Mouse (Mus musculus): ENCODE results near the gene Msl2. TPM values are rescaled to one million over a fixed set of nuclear protein-coding genes. Genes with fewer than 3 reads are reported as not detected.

The Msl2 gene
- polyA plus RNA-seq, 1 experiment from 2014 or later: 5.8 TPM

- no peak overlapping the region for H3K27ac ChIP-seq
- no peak overlapping the region for H3K4me3 ChIP-seq
- no peaks in the 10 kb centered on the region for H3K4me1 ChIP-seq
- H3K36me3 ChIP-seq: no peaks in the 10 kb centered on the region
- no peaks in the 10 kb centered on the region for H3K9me3 ChIP-seq (replicated peaks)
- 80% methylated on average over 14 of the region's 14 CpGs for WGBS
- H3K27me3 ChIP-seq (ENCODE audit: low read depth, poor library complexity, severe bottlenecking): no peaks in the 10 kb centered on the region
- no peak for DNase-seq (ENCODE audit: low spot score)
Measured at GRCm38 (mm10) chr9:101053279-101053678, 20.6 kb upstream of the Msl2 start.

- H3K4me1 ChIP-seq: 0 out of 2 replicates have a peak, but pooled peaks cover 3% of the 10 kb centered on the region
- DNase-seq (ENCODE audit: low spot score): no peak
- no peaks in the 10 kb centered on the region for H3K36me3 ChIP-seq
- no peak overlapping the region for H3K27ac ChIP-seq
- no peaks in the 10 kb centered on the region for H3K27me3 ChIP-seq (ENCODE audit: low read depth, poor library complexity, severe bottlenecking)
- H3K9me3 ChIP-seq (replicated peaks): 0 out of 2 replicates have a peak, but pooled peaks cover 2% of the 10 kb centered on the region
- WGBS: 91% methylated on average over 4 of the region's 4 CpGs
- H3K4me3 ChIP-seq: no peak overlapping the region
Measured at GRCm38 (mm10) chr9:101057156-101057555, 16.7 kb upstream of the Msl2 start.

DNA sequence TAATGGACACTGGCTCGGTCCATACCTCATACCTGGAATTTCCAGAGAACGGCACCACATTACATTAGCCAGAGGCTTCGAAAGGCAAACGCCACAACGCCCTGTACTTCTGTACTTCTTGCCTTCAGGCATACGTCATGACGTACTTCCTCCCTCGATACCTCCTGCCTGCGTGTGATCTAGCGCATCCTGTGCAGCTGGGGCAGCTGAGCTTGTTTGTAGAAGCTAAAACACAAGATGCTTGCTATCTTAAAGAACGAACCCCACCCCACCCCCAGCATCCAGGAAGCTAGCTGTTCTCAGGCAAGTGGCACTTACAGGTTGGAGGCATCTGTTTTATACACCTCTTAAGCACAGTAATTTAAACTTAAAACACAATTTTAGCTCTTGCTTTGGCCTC is 12.9 kb upstream of the Msl2 start:
- 0 out of 2 replicates have a peak, but pooled peaks cover 3% of the 10 kb centered on the region for H3K4me1 ChIP-seq
- DNase-seq (ENCODE audit: low spot score): no peak
- H3K27ac ChIP-seq: no peak overlapping the region
- no peaks in the 10 kb centered on the region for H3K27me3 ChIP-seq (ENCODE audit: low read depth, poor library complexity, severe bottlenecking)
- H3K4me3 ChIP-seq: no peak overlapping the region
- H3K9me3 ChIP-seq (replicated peaks): 0 out of 2 replicates have a peak, but pooled peaks cover 2% of the 10 kb centered on the region
- WGBS: 84% methylated on average over 11 of the region's 11 CpGs
- no peaks in the 10 kb centered on the region for H3K36me3 ChIP-seq

GRCm38 (mm10) chr9:101062253-101062780 is 11.6 kb upstream of the Msl2 start:
- Histone ChIP-seq H3K4me3 (no peak overlapping the region), H3K36me3 (no peaks in the 10 kb centered on the region), H3K9me3 (replicated peaks) (0 out of 2 replicates have a peak, but pooled peaks cover 2% of the 10 kb centered on the region), H3K27ac (no peak overlapping the region), H3K4me1 (0 out of 2 replicates have a peak, but pooled peaks cover 3% of the 10 kb centered on the region), H3K27me3 (ENCODE audit: low read depth, poor library complexity, severe bottlenecking) (no peaks in the 10 kb centered on the region)
- 75% methylated on average over 6 of the region's 6 CpGs for WGBS
- no peak for DNase-seq (ENCODE audit: low spot score)

- no peak for DNase-seq (ENCODE audit: low spot score)
- Histone ChIP-seq H3K36me3 (no peaks in the 10 kb centered on the region), H3K27me3 (ENCODE audit: low read depth, poor library complexity, severe bottlenecking) (no peaks in the 10 kb centered on the region), H3K9me3 (replicated peaks) (no peaks in the 10 kb centered on the region; the same call in 1 of the 2 replicates), H3K4me1 (0 out of 2 replicates have a peak, but pooled peaks cover 3% of the 10 kb centered on the region), H3K27ac (no peak overlapping the region), H3K4me3 (no peak overlapping the region)
- WGBS: 94% methylated on average over 3 of the region's 3 CpGs
Measured at GRCm38 (mm10) chr9:101065076-101065602, 8.8 kb upstream of the Msl2 start.

DNA sequence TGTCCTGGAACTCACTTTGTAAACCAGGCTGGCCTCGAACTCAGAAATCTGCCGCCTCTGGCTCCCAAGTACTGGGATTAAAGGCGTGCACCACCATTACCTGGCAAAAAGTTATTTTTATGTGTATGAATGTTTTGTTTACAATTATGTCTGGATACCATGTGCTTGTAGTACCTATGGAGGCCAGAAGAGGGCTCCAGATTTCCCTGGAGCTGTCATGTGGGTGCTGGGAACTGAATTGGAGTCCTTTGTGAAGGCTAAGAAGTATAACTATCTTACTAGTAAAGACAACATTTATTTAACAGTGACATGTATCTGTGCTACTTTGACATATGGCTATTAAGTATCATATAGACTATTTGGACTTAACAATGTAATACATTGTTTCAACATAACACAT is 4.1 kb upstream of the Msl2 start:
- Histone ChIP-seq H3K27me3 (ENCODE audit: low read depth, poor library complexity, severe bottlenecking) (no peaks in the 10 kb centered on the region), H3K27ac (no peak overlapping the region), H3K36me3 (no peaks in the 10 kb centered on the region), H3K9me3 (replicated peaks) (no peaks in the 10 kb centered on the region; the same call in 1 of the 2 replicates), H3K4me1 (peaks cover 7% of the 10 kb centered on the region; the same call in 1 of the 2 replicates), H3K4me3 (no peak overlapping the region)
- 94% methylated on average over 3 of the region's 3 CpGs for WGBS
- no peak for DNase-seq (ENCODE audit: low spot score)

GRCm38 (mm10) chr9:101072506-101072905 is 1.4 kb upstream of the Msl2 start:
- Histone ChIP-seq H3K27me3 (ENCODE audit: low read depth, poor library complexity, severe bottlenecking) (no peaks in the 10 kb centered on the region), H3K36me3 (no peaks in the 10 kb centered on the region), H3K9me3 (replicated peaks) (no peaks in the 10 kb centered on the region; the same call in 1 of the 2 replicates), H3K4me3 (0 out of 2 replicates have a peak overlapping the region, but pooled peaks have one; percentile 99), H3K4me1 (peaks cover 15% of the 10 kb centered on the region), H3K27ac (0 out of 2 replicates have a peak overlapping the region, but pooled peaks have one; percentile 99)
- WGBS: 63% methylated on average over 5 of the region's 5 CpGs
- DNase-seq (ENCODE audit: low spot score): no peak

- Histone ChIP-seq H3K36me3 (no peaks in the 10 kb centered on the region), H3K9me3 (replicated peaks) (no peaks in the 10 kb centered on the region), H3K4me1 (peaks cover 23% of the 10 kb centered on the region), H3K27ac (peak overlapping the region; percentile 99), H3K4me3 (peak overlapping the region; percentile 99), H3K27me3 (ENCODE audit: low read depth, poor library complexity, severe bottlenecking) (no peaks in the 10 kb centered on the region)
- 2% methylated on average over 61 of the region's 65 CpGs for WGBS
- peak; percentile 99 for DNase-seq (ENCODE audit: low spot score)
Measured at GRCm38 (mm10) chr9:101073041-101073986, 587 bp upstream of the Msl2 start.

DNA sequence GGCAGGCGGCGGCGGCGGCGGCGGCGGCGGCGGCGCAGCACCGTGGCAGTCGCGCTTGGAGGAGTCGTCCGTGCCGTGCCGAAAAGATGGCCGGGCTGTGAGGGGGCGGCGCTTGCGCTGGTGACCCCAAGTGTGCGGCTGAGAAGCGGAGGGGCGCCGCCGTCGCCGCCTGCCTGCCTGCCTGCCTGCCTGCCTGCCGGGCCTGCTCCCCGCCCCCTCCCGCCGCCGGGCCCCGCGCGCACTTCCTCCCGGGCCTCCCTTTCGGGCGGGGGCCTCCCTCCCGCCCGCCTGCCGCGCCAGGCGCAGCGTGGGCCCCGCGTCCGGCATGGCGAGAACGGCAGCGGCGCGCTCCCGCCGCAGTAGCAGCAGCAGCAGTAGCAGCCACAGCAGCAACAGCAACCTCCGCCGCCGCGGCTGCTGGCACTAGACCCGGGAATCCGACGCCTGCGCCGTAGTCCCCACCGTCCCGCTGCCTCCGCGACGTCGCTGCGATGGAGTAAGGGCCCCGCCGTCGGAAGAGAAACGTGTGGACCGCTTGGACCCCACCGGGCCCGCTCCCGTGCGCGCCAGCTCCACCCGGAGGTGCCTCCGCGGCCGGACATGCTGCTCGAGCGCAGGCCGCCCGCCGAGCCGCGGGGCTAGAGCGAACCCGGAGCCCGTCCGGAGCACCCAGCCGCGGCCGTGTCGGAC is 576 bp downstream of the Msl2 start:
- DNase-seq (ENCODE audit: low spot score): peak; percentile 86
- H3K9me3 ChIP-seq (replicated peaks): no peaks in the 10 kb centered on the region
- peaks cover 33% of the 10 kb centered on the region for H3K4me1 ChIP-seq
- peak overlapping the region; percentile 99 for H3K27ac ChIP-seq
- no peaks in the 10 kb centered on the region for H3K27me3 ChIP-seq (ENCODE audit: low read depth, poor library complexity, severe bottlenecking)
- H3K36me3 ChIP-seq: 0 out of 2 replicates have a peak, but pooled peaks cover 5% of the 10 kb centered on the region
- H3K4me3 ChIP-seq: peak overlapping the region; percentile 99
- WGBS: under 1% methylated on average over 82 of the region's 100 CpGs

GRCm38 (mm10) chr9:101075091-101075581 is 1.2 kb downstream of the Msl2 start:
- Histone ChIP-seq H3K9me3 (replicated peaks) (no peaks in the 10 kb centered on the region), H3K27ac (peak overlapping the region; percentile 99), H3K4me3 (peak overlapping the region; percentile 99), H3K36me3 (0 out of 2 replicates have a peak, but pooled peaks cover 8% of the 10 kb centered on the region), H3K4me1 (peaks cover 40% of the 10 kb centered on the region), H3K27me3 (ENCODE audit: low read depth, poor library complexity, severe bottlenecking) (no peaks in the 10 kb centered on the region)
- peak; percentile 65 for DNase-seq (ENCODE audit: low spot score)
- WGBS: under 1% methylated on average over 25 of the region's 25 CpGs

- no peak for DNase-seq (ENCODE audit: low spot score)
- Histone ChIP-seq H3K36me3 (0 out of 2 replicates have a peak, but pooled peaks cover 8% of the 10 kb centered on the region), H3K9me3 (replicated peaks) (no peaks in the 10 kb centered on the region), H3K4me1 (peaks cover 41% of the 10 kb centered on the region), H3K4me3 (peak overlapping the region; percentile 99), H3K27me3 (ENCODE audit: low read depth, poor library complexity, severe bottlenecking) (no peaks in the 10 kb centered on the region), H3K27ac (peak overlapping the region; percentile 99; the same call in 1 of the 2 replicates)
- WGBS: under 1% methylated on average over 8 of the region's 8 CpGs
Measured at GRCm38 (mm10) chr9:101075694-101076093, 1.8 kb downstream of the Msl2 start.
